Mouse (Mus musculus): Measurements from ENCODE around the gene Ranbp1. TPM values are rescaled to one million over a fixed set of nuclear protein-coding genes. Genes with fewer than 3 reads are reported as not detected.

Ranbp1 gene
- polyA plus RNA-seq, 1 experiment from 2014 or later = 237 TPM

GRCm38 (mm10) chr16:18233451-18233850, 15.1 kb downstream of the Ranbp1 start:
- no peak overlapping the region for H3K9ac ChIP-seq
- peaks cover 41% of the 10 kb centered on the region for H3K4me1 ChIP-seq (replicated peaks)
- 24% methylated on average over 1 of the region's 1 CpGs for WGBS (ENCODE audit: insufficient replicate concordance)

GRCm38 (mm10) chr16:18231451-18231850, 17.1 kb downstream of the Ranbp1 start:
- WGBS (ENCODE audit: insufficient replicate concordance) = 60% methylated on average over 4 of the region's 4 CpGs
- peaks cover 32% of the 10 kb centered on the region for H3K4me1 ChIP-seq (replicated peaks)
- ATAC-seq (ENCODE audit: insufficient read depth) = no peak
- no peak overlapping the region for H3K4me3 ChIP-seq (replicated peaks)
- H3K9ac ChIP-seq = no peak overlapping the region
- H3K27ac ChIP-seq (replicated peaks) = no peak overlapping the region
- no peaks in the 10 kb centered on the region for H3K36me3 ChIP-seq (replicated peaks)
- H3K27me3 ChIP-seq = peaks cover 35% of the 10 kb centered on the region
- no peaks in the 10 kb centered on the region for H3K9me3 ChIP-seq (replicated peaks)
- H3K4me2 ChIP-seq = no peak overlapping the region

More at GRCm38 (mm10) chr16:18233451-18233850, 15.1 kb downstream of the Ranbp1 start:
- no peak overlapping the region for H3K4me3 ChIP-seq (replicated peaks)
- H3K4me2 ChIP-seq = no peak overlapping the region
- H3K36me3 ChIP-seq (replicated peaks) = peaks cover 8% of the 10 kb centered on the region
- no peak overlapping the region for H3K27ac ChIP-seq (replicated peaks)
- ATAC-seq (ENCODE audit: insufficient read depth) = no peak
- H3K9me3 ChIP-seq (replicated peaks) = no peaks in the 10 kb centered on the region
- peaks cover 39% of the 10 kb centered on the region for H3K27me3 ChIP-seq

DNA sequence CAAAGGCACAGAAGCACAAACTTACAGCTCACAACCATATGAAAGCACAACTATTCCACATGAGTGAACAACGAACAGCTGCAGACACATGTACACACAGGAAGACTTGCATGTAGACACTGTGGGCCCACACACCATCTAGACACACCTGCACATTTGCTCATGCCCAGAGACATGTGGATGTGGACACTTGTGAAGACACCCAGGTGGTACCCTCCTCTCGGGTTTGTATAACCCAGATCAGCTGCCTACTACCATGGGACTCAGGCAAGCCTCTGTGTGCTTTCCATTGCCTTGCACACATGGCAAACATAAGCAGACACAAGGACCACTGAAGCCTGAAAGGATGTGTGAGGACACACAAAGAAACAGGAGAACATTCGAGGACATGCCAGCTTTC, 17.5 kb downstream of the Ranbp1 start:
- Histone ChIP-seq H3K4me2 (no peak overlapping the region), H3K27me3 (peaks cover 31% of the 10 kb centered on the region), H3K27ac (replicated peaks) (no peak overlapping the region), H3K9me3 (replicated peaks) (no peaks in the 10 kb centered on the region), H3K36me3 (replicated peaks) (no peaks in the 10 kb centered on the region), H3K9ac (no peak overlapping the region), H3K4me3 (replicated peaks) (no peak overlapping the region), H3K4me1 (replicated peaks) (peaks cover 28% of the 10 kb centered on the region)
- WGBS (ENCODE audit: insufficient replicate concordance) = 48% methylated on average over 3 of the region's 3 CpGs
- ATAC-seq (ENCODE audit: insufficient read depth) = no peak

DNA sequence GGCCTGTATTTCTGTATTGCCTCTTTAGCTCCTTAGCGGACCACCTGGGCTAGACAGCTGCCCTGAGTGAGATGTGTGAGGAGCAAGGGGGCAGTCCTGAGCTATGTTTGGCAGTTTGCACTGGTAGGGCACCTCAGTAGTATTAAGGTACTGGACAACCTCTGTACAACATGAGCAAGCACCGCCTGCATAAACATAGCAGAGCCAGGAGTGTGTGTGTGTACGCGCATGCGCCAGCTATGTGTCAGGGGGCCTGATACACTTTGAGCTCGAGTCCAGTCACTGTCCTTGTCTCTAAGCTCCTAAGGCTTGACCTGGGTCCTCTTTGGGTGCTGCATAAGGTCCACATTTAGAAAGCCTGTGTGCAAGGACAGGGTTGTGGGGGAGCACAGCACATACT, 17.9 kb downstream of the Ranbp1 start:
- ATAC-seq (ENCODE audit: insufficient read depth) = no peak
- no peaks in the 10 kb centered on the region for H3K36me3 ChIP-seq (replicated peaks)
- H3K27ac ChIP-seq (replicated peaks) = no peak overlapping the region
- no peaks in the 10 kb centered on the region for H3K9me3 ChIP-seq (replicated peaks)
- 73% methylated on average over 6 of the region's 6 CpGs for WGBS (ENCODE audit: insufficient replicate concordance)
- peaks cover 27% of the 10 kb centered on the region for H3K27me3 ChIP-seq
- peaks cover 24% of the 10 kb centered on the region; the same call in 1 of the 2 replicates for H3K4me1 ChIP-seq (replicated peaks)
- H3K4me3 ChIP-seq (replicated peaks) = no peak overlapping the region
- no peak overlapping the region for H3K4me2 ChIP-seq
- no peak overlapping the region for H3K9ac ChIP-seq

DNA sequence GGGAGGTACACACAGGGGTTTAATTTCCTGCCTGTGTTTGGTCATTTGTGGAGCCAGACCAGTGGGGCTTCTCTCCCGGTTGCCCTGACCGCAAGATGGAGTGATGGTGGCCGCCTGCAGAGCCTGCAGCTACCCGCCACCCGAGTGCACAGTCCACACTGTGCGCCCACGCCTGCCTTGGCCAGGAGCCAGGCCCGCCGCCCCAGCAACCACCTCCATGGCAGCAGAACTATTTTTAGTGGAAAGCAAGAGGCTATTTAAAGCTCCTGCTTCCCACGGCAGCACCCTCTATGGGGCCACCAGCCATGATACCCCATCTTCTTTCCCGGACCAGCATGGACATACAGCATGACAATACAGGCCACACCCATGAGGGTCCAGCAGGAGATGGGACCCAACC, 18.9 kb downstream of the Ranbp1 start:
- Histone ChIP-seq H3K4me3 (replicated peaks) (no peak overlapping the region), H3K9ac (no peak overlapping the region), H3K4me1 (replicated peaks) (peaks cover 14% of the 10 kb centered on the region; the same call in 1 of the 2 replicates), H3K9me3 (replicated peaks) (no peaks in the 10 kb centered on the region), H3K27ac (replicated peaks) (no peak overlapping the region), H3K27me3 (peaks cover 17% of the 10 kb centered on the region), H3K36me3 (replicated peaks) (no peaks in the 10 kb centered on the region), H3K4me2 (no peak overlapping the region)
- no peak for ATAC-seq (ENCODE audit: insufficient read depth)
- WGBS (ENCODE audit: insufficient replicate concordance) = 63% methylated on average over 11 of the region's 11 CpGs

GRCm38 (mm10) chr16:18228856-18229255, 19.7 kb downstream of the Ranbp1 start:
- Histone ChIP-seq H3K4me1 (replicated peaks) (peaks cover 9% of the 10 kb centered on the region; the same call in 1 of the 2 replicates), H3K9ac (no peak overlapping the region), H3K36me3 (replicated peaks) (no peaks in the 10 kb centered on the region), H3K27me3 (peaks cover 9% of the 10 kb centered on the region), H3K4me2 (no peak overlapping the region), H3K4me3 (replicated peaks) (no peak overlapping the region), H3K9me3 (replicated peaks) (no peaks in the 10 kb centered on the region), H3K27ac (replicated peaks) (no peak overlapping the region)
- WGBS (ENCODE audit: insufficient replicate concordance) = 74% methylated on average over 4 of the region's 4 CpGs
- no peak for ATAC-seq (ENCODE audit: insufficient read depth)

DNA sequence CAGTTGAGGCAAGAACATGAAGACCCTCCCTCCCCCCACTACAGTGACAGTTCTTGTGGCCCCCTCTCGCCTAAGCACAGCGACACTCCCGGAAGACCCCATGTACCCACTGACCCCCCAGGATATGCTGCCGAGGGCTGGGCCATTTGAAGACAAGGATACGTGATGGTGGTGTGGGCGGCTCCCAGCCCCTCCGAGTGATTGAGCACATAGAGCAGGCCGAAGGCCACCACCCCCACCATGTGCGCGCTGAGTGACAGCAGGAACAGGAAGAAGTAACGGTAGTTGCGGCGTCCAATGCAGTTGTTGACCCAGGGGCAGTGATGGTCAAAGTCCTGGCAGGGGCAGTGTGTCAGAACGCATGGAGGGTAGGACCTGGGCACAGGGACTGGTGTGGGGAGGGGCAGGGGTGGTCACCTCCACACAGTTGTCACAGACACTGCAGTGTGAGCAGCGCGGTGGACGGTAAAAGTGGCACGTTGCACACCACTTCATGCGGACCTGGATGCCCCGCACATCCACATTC, 20.6 kb downstream of the Ranbp1 start:
- Histone ChIP-seq H3K27me3 (peaks cover under 1% of the 10 kb centered on the region; the same call in 1 of the 2 replicates), H3K36me3 (replicated peaks) (no peaks in the 10 kb centered on the region)
- peak; percentile 11; the same call in 1 of the 2 replicates for ATAC-seq (ENCODE audit: insufficient read depth)

DNA sequence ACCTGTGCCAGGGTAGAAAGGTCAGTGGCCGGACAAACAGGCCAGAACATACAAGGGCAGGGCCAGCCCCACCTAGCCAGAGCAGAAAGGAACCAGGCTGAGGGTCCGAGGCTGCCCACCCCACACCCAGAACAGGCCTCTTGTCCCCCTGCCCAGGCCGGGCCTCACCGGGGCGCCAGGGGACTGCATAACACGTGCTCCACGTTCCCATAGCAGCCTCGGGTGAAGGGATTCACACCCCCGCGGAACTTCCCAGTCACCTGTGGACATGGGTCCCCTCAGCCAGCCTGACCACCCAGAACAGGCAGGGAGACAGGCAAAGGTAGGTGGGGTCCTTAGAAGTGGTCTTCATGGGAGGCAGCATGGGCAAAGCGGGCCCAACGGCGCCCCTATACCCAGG, 21.3 kb downstream of the Ranbp1 start:
- no peaks in the 10 kb centered on the region for H3K9me3 ChIP-seq (replicated peaks)
- 76% methylated on average over 13 of the region's 13 CpGs for WGBS (ENCODE audit: insufficient replicate concordance)
- peaks cover 8% of the 10 kb centered on the region; the same call in 1 of the 2 replicates for H3K4me1 ChIP-seq (replicated peaks)
- H3K36me3 ChIP-seq (replicated peaks) = no peaks in the 10 kb centered on the region
- H3K4me3 ChIP-seq (replicated peaks) = no peak overlapping the region
- H3K27ac ChIP-seq (replicated peaks) = no peak overlapping the region
- ATAC-seq (ENCODE audit: insufficient read depth) = no peak
- no peak overlapping the region for H3K4me2 ChIP-seq
- H3K9ac ChIP-seq = no peak overlapping the region
- H3K27me3 ChIP-seq = no peaks in the 10 kb centered on the region

More for the DNA sequence above, 20.6 kb downstream of the Ranbp1 start:
- no peak overlapping the region for H3K4me3 ChIP-seq (replicated peaks)
- no peak overlapping the region for H3K4me2 ChIP-seq
- no peaks in the 10 kb centered on the region for H3K9me3 ChIP-seq (replicated peaks)
- H3K9ac ChIP-seq = no peak overlapping the region
- WGBS (ENCODE audit: insufficient replicate concordance) = 73% methylated on average over 20 of the region's 20 CpGs
- H3K4me1 ChIP-seq (replicated peaks) = peaks cover 8% of the 10 kb centered on the region; the same call in 1 of the 2 replicates
- H3K27ac ChIP-seq (replicated peaks) = no peak overlapping the region

- Histone ChIP-seq H3K4me1 (replicated peaks) (no peaks in the 10 kb centered on the region; the same call in none of the 2 replicates), H3K4me2 (no peak overlapping the region), H3K27me3 (no peaks in the 10 kb centered on the region), H3K9ac (no peak overlapping the region), H3K9me3 (replicated peaks) (no peaks in the 10 kb centered on the region), H3K36me3 (replicated peaks) (no peaks in the 10 kb centered on the region), H3K4me3 (replicated peaks) (no peak overlapping the region), H3K27ac (replicated peaks) (no peak overlapping the region)
- 68% methylated on average over 11 of the region's 11 CpGs for WGBS (ENCODE audit: insufficient replicate concordance)
- ATAC-seq (ENCODE audit: insufficient read depth) = no peak
Measured at GRCm38 (mm10) chr16:18222188-18222587, 26.3 kb downstream of the Ranbp1 start.

- WGBS (ENCODE audit: insufficient replicate concordance) = 61% methylated on average over 11 of the region's 11 CpGs
- no peak for ATAC-seq (ENCODE audit: insufficient read depth)
Measured at GRCm38 (mm10) chr16:18221543-18221898, 27.0 kb downstream of the Ranbp1 start.

GRCm38 (mm10) chr16:18220856-18221542, 27.5 kb downstream of the Ranbp1 start:
- Histone ChIP-seq H3K36me3 (replicated peaks) (no peaks in the 10 kb centered on the region), H3K27me3 (no peaks in the 10 kb centered on the region), H3K9ac (no peak overlapping the region), H3K4me3 (replicated peaks) (no peak overlapping the region), H3K9me3 (replicated peaks) (no peaks in the 10 kb centered on the region), H3K4me2 (no peak overlapping the region), H3K4me1 (replicated peaks) (no peaks in the 10 kb centered on the region; the same call in none of the 2 replicates), H3K27ac (replicated peaks) (no peak overlapping the region)
- no peak for ATAC-seq (ENCODE audit: insufficient read depth)
- WGBS (ENCODE audit: insufficient replicate concordance) = 68% methylated on average over 6 of the region's 6 CpGs

More at GRCm38 (mm10) chr16:18221543-18221898, 27.0 kb downstream of the Ranbp1 start:
- Histone ChIP-seq H3K4me3 (replicated peaks) (no peak overlapping the region), H3K27ac (replicated peaks) (no peak overlapping the region), H3K9ac (no peak overlapping the region), H3K36me3 (replicated peaks) (no peaks in the 10 kb centered on the region), H3K9me3 (replicated peaks) (no peaks in the 10 kb centered on the region), H3K27me3 (no peaks in the 10 kb centered on the region), H3K4me1 (replicated peaks) (no peaks in the 10 kb centered on the region; the same call in none of the 2 replicates), H3K4me2 (no peak overlapping the region)
